Mouse (Mus musculus) cerebellum, adult 2 months (tissue): ENCODE results near the gene Nrbf2. TPM values are rescaled to one million over a fixed set of nuclear protein-coding genes. Genes with fewer than 3 reads are reported as not detected.

Experiments
- DNase-seq, 2 experiments: peaks; one replicate each; pipeline ENCODE4 v3.0.0; 2021
- H3K27ac ChIP-seq: fragments of 200-500 bp; 2 replicates; pipeline ENCODE4 v1.5.1; 2012; ENCODE audit warnings: low read length, control low read depth, inconsistent platforms; ENCODE audit not compliant: insufficient read depth
- H3K27me3 ChIP-seq: fragments of 200-500 bp; 2 replicates; pipeline ENCODE4 v1.6.1; 2012; ENCODE audit warnings: inconsistent platforms, mild to moderate bottlenecking, low read length, moderate library complexity; ENCODE audit not compliant: control insufficient read depth, insufficient read depth
- H3K4me1 ChIP-seq: fragments of 200-500 bp; 2 replicates; pipeline ENCODE4 v1.6.1; 2011; ENCODE audit warnings: low read length; ENCODE audit not compliant: control insufficient read depth, insufficient read depth
- H3K4me3 ChIP-seq: fragments of 200-500 bp; replicated peaks from 2 replicates; pipeline ENCODE3; 2011; ENCODE audit warnings: mild to moderate bottlenecking, low read depth, low read length, control low read depth; ENCODE audit not compliant: insufficient read depth
- CTCF ChIP-seq: fragments of 200-500 bp; IDR thresholded peaks from 2 replicates; pipeline ENCODE4 v1.5.1; 2011; ENCODE audit warnings: low read depth, mild to moderate bottlenecking, control low read depth, low read length, moderate library complexity, borderline replicate concordance; ENCODE audit not compliant: insufficient read depth
- POLR2A ChIP-seq: fragments of 200-500 bp; IDR thresholded peaks from 2 replicates; pipeline ENCODE4 v1.6.1; 2011; ENCODE audit warnings: low read length, control low read depth, borderline replicate concordance; ENCODE audit not compliant: insufficient read depth
- WGBS: fragments of 180-500 bp; shearing (Covaris S2); methylation state at CpG from one replicate; pipeline ENCODE4 v1.1.7; 2018; 5-methylcytosine and 5-hydroxymethylcytosine counted together
- polyA plus RNA-seq: library from polyadenylated mRNA; depleted of rRNA; stranded (reverse); fragments of >200 nt; gene quantifications from 2 replicates; pipeline ENCODE4 v1.2.3, GENCODE M21; 2012

Nrbf2 gene
- polyA plus RNA-seq, 1 experiment = 22.4 TPM

DNA sequence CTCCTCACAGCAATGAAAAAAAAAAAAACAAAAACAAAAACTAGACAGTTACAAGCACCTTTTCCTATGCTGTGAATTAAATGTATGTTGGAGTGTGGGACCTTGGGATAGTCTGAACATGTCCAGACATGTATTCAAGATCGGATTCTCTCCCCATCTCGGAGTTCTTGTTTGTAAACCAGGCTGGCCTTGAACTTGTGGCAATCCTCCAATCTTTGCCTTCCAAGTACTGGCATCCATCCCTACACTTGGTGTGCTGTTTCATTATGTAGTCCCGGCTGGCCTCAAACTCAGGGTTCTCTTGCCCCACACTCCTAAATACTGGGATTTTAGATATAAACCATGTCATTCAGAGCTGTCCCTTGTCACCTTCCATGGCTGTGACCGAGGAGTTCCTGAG lies 14.2 kb upstream of the Nrbf2 start:
- no peak overlapping the region for H3K4me3 ChIP-seq
- H3K27ac ChIP-seq = no peak overlapping the region
- no peak for TF ChIP-seq CTCF
- no peak for TF ChIP-seq POLR2A
- no peak for DNase-seq
- no peaks in the 10 kb centered on the region for H3K27me3 ChIP-seq
- 25% methylated on average over 4 of the region's 4 CpGs for WGBS
- no peaks in the 10 kb centered on the region for H3K4me1 ChIP-seq

GRCm38 (mm10) chr10:67298856-67299255 lies 13.8 kb upstream of the Nrbf2 start:
- DNase-seq = no peak
- 56% methylated on average over 5 of the region's 5 CpGs for WGBS
- Histone ChIP-seq H3K4me1 (no peaks in the 10 kb centered on the region), H3K27ac (no peak overlapping the region), H3K27me3 (no peaks in the 10 kb centered on the region), H3K4me3 (no peak overlapping the region)
- no peak for TF ChIP-seq POLR2A
- no peak for TF ChIP-seq CTCF

DNA sequence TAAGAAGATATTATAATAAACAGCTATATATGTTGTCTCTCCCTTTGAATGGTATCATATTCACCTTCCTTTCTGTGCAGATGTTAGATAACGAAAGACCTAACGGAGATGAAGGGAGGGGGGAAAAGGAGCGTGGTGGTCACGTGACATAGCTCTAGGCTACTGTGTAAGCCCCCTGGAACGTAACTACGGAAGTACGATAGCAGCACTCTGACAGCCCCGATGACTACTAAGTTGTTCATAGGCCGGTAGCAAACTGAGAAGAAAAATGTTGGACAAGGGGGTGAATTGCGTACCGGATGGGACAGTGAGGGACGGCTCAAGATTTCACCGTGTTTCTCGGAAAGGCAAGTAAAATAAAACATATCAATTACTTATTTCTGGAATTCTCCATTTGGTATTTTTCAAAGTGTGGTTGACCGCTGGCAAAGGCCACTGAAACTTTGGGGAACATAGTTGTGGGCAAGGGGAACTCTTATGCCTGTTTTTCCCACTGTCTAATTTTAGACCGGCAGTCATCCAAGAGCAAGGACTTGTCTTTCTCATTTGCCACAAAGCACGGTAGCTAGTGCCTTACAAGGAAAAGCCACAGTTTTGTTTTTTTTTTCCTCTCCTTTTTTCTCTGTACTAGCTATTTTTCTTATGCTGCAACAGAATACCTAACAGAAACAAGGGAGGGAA lies 12.2 kb upstream of the Nrbf2 start:
- no peak overlapping the region for H3K4me3 ChIP-seq
- 89% methylated on average over 17 of the region's 17 CpGs for WGBS
- TF ChIP-seq POLR2A = no peak
- no peak for TF ChIP-seq CTCF

GRCm38 (mm10) chr10:67296482-67297152 lies 11.5 kb upstream of the Nrbf2 start:
- H3K4me3 ChIP-seq = no peak overlapping the region
- H3K4me1 ChIP-seq = no peaks in the 10 kb centered on the region
- H3K27me3 ChIP-seq = no peaks in the 10 kb centered on the region
- TF ChIP-seq POLR2A = no peak
- no peak for TF ChIP-seq CTCF
- H3K27ac ChIP-seq = no peak overlapping the region
- no peak for DNase-seq
- 89% methylated on average over 8 of the region's 8 CpGs for WGBS

More for the DNA sequence above, 12.2 kb upstream of the Nrbf2 start:
- no peaks in the 10 kb centered on the region for H3K27me3 ChIP-seq
- no peak overlapping the region for H3K27ac ChIP-seq
- H3K4me1 ChIP-seq = no peaks in the 10 kb centered on the region
- DNase-seq = no peak

DNA sequence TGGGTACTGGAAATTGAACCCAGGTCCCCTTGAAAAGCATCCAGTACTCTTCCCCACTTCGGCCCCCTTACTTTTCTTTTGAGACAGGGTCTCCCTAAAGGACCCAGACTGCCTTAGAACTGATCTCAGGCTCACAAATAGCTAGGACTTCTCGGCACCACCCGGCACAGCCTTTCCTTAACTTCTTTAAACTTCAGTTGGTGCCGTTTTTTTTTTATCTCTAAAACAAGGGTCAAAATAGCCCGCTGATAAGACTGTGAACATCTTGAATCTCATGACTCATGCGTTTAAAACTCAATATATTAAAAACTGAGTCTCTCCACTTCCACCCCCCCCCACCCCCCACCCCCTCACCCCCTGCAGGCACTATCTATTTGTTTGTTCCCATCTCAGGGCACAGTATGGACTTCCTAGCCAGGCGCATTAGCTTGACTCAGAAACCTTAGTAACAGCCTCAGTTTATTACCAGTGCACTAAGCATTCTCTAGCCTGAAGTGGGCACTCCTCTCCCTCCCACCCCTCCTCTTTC lies 10.9 kb upstream of the Nrbf2 start:
- no peak for DNase-seq
- TF ChIP-seq CTCF (no peak), POLR2A (no peak)
- H3K27ac ChIP-seq = no peak overlapping the region
- no peaks in the 10 kb centered on the region for H3K4me1 ChIP-seq
- no peaks in the 10 kb centered on the region for H3K27me3 ChIP-seq
- WGBS = 88% methylated on average over 7 of the region's 7 CpGs
- no peak overlapping the region for H3K4me3 ChIP-seq

GRCm38 (mm10) chr10:67295331-67295730 lies 10.2 kb upstream of the Nrbf2 start:
- no peaks in the 10 kb centered on the region for H3K27me3 ChIP-seq
- no peak for DNase-seq
- TF ChIP-seq POLR2A (no peak), CTCF (no peak)
- WGBS = 79% methylated on average over 5 of the region's 5 CpGs
- no peak overlapping the region for H3K27ac ChIP-seq
- no peak overlapping the region for H3K4me3 ChIP-seq
- no peaks in the 10 kb centered on the region for H3K4me1 ChIP-seq

GRCm38 (mm10) chr10:67291087-67291486 lies 6.0 kb upstream of the Nrbf2 start:
- no peaks in the 10 kb centered on the region for H3K4me1 ChIP-seq
- WGBS = 61% methylated on average over 8 of the region's 8 CpGs
- no peak for TF ChIP-seq CTCF
- no peak for TF ChIP-seq POLR2A
- no peak overlapping the region for H3K4me3 ChIP-seq
- no peaks in the 10 kb centered on the region for H3K27me3 ChIP-seq
- no peak for DNase-seq
- no peak overlapping the region for H3K27ac ChIP-seq

- DNase-seq = no peak
- WGBS = 83% methylated on average over 4 of the region's 4 CpGs
- TF ChIP-seq POLR2A = no peak
- TF ChIP-seq CTCF = no peak
These were observed 5.5 kb upstream of the Nrbf2 start for GRCm38 (mm10) chr10:67290622-67291021.

More at GRCm38 (mm10) chr10:67290622-67291021, 5.5 kb upstream of the Nrbf2 start:
- Histone ChIP-seq H3K4me3 (no peak overlapping the region), H3K4me1 (no peaks in the 10 kb centered on the region), H3K27me3 (no peaks in the 10 kb centered on the region), H3K27ac (no peak overlapping the region)
